Mouse (Mus musculus) retina, postnatal 7 days (tissue): ENCODE results near the gene Tex14.
"Not testable (repeated sequence)": the region's sequence is repeated elsewhere in the genome, so short reads cannot be mapped to it uniquely, and the experiment has no call there.

ENCODE experiments used
- DNase-seq: peaks from one replicate; pipeline ENCODE4 v3.0.0-alpha.2; 2012; ENCODE audit warnings: low read depth, low spot score

The Tex14 gene

GRCm38 (mm10) chr11:87448476-87449199, 43.8 kb downstream of the Tex14 start:
- DNase-seq = peak; percentile 59

GRCm38 (mm10) chr11:87449200-87449547, 44.3 kb downstream of the Tex14 start:
- DNase-seq = no peak

GRCm38 (mm10) chr11:87449847-87450246, 45.0 kb downstream of the Tex14 start:
- DNase-seq = not testable (repeated sequence)

GRCm38 (mm10) chr11:87452779-87453178, 47.9 kb downstream of the Tex14 start:
- DNase-seq = not testable (repeated sequence)

GRCm38 (mm10) chr11:87453216-87454034, 48.6 kb downstream of the Tex14 start:
- no peak for DNase-seq

GRCm38 (mm10) chr11:87454035-87454690, 49.3 kb downstream of the Tex14 start:
- no peak for DNase-seq

- no peak for DNase-seq
These were observed 50.7 kb downstream of the Tex14 start for GRCm38 (mm10) chr11:87455573-87455972.

- DNase-seq = no peak
These were observed 51.1 kb downstream of the Tex14 start for GRCm38 (mm10) chr11:87455984-87456383.

GRCm38 (mm10) chr11:87460566-87460965, 55.7 kb downstream of the Tex14 start:
- DNase-seq = no peak

GRCm38 (mm10) chr11:87461780-87462460, 57.1 kb downstream of the Tex14 start:
- peak; percentile 59 for DNase-seq

- DNase-seq = peak; percentile 48
These were observed 57.8 kb downstream of the Tex14 start for GRCm38 (mm10) chr11:87462461-87463242.

GRCm38 (mm10) chr11:87463243-87463540, 58.3 kb downstream of the Tex14 start:
- no peak for DNase-seq

GRCm38 (mm10) chr11:87463792-87464430, 59.0 kb downstream of the Tex14 start:
- not testable (repeated sequence) for DNase-seq

GRCm38 (mm10) chr11:87465990-87466593, 61.2 kb downstream of the Tex14 start:
- no peak for DNase-seq

- no peak for DNase-seq
These were observed 62.8 kb downstream of the Tex14 start for GRCm38 (mm10) chr11:87467491-87468277.

- no peak for DNase-seq
These were observed 63.4 kb downstream of the Tex14 start for GRCm38 (mm10) chr11:87468278-87468655.

GRCm38 (mm10) chr11:87468706-87469315, 63.9 kb downstream of the Tex14 start:
- no peak for DNase-seq

- DNase-seq = peak; percentile 49
These were observed 66.2 kb downstream of the Tex14 start for GRCm38 (mm10) chr11:87470807-87471698.
